Mouse (Mus musculus) stomach, embryonic 16.5 days (tissue): ENCODE measurements around the gene Chpf2. TPM values are rescaled to one million over a fixed set of nuclear protein-coding genes. Genes with fewer than 3 reads are reported as not detected.
A peak's percentile ranks its signal among the peaks of the same experiment; 100 is the strongest.

Experiments used
- ATAC-seq: fragments of 200-750 bp; cut with Nextera tagmentation; 2 replicates; pipeline ENCODE4 v1.8.0; 2017; ENCODE audit warnings: moderate number of reproducible peaks, moderate TSS enrichment; ENCODE audit not compliant: insufficient read depth, low FRiP score
- H3K27ac ChIP-seq: fragments of 300-500 bp; sonication (generic); 2 replicates; pipeline ENCODE4 v1.5.1; 2014; ENCODE audit warnings: low read length
- H3K27me3 ChIP-seq: fragments of 300-500 bp; sonication (generic); 2 replicates; pipeline ENCODE4 v1.6.1; 2014; ENCODE audit warnings: low read length, control low read depth, mixed read lengths; ENCODE audit not compliant: control insufficient read depth, insufficient read depth
- H3K36me3 ChIP-seq: fragments of 300-500 bp; sonication (generic); 2 replicates; pipeline ENCODE4 v1.6.1; 2014; ENCODE audit warnings: low read length; ENCODE audit not compliant: control insufficient read depth, insufficient read depth
- H3K4me1 ChIP-seq: fragments of 300-500 bp; sonication (generic); 2 replicates; pipeline ENCODE4 v1.6.1; 2014; ENCODE audit warnings: low read length, control low read depth, mixed read lengths; ENCODE audit not compliant: control insufficient read depth, insufficient read depth
- H3K4me2 ChIP-seq: fragments of 300-500 bp; sonication (generic); 2 replicates; pipeline ENCODE4 v1.6.1; 2014; ENCODE audit warnings: low read depth, low read length, mixed read lengths
- H3K4me3 ChIP-seq: fragments of 300-500 bp; sonication (generic); replicated peaks from 2 replicates; pipeline ENCODE4 v1.5.1; 2014; ENCODE audit warnings: mild to moderate bottlenecking, low read length
- H3K9ac ChIP-seq: fragments of 300-500 bp; sonication (generic); 2 replicates; pipeline ENCODE4 v1.6.1; 2014; ENCODE audit warnings: low read length
- H3K9me3 ChIP-seq: fragments of 300-500 bp; sonication (generic); replicated peaks from 2 replicates; pipeline ENCODE4 v1.6.1; 2016; ENCODE audit warnings: low read length, control low read depth; ENCODE audit not compliant: control insufficient read depth
- WGBS: fragments of 180-500 bp; shearing (Covaris S2); extraction: QIAGEN DNeasy Blood & Tissue Kit; methylation state at CpG from one replicate; pipeline ENCODE4 v1.1.7; 2014; 5-methylcytosine and 5-hydroxymethylcytosine counted together
- polyA plus RNA-seq: library from polyadenylated mRNA; unstranded; fragments of >200 nt; fragmentation: Nextera tagmentation; extraction: Ambion mirVana; gene quantifications from 2 replicates; pipeline ENCODE4 v1.2.1, GENCODE M21; 2015

Chpf2 gene
- polyA plus RNA-seq, 1 experiment from 2014 or later, result 21.8 TPM

DNA sequence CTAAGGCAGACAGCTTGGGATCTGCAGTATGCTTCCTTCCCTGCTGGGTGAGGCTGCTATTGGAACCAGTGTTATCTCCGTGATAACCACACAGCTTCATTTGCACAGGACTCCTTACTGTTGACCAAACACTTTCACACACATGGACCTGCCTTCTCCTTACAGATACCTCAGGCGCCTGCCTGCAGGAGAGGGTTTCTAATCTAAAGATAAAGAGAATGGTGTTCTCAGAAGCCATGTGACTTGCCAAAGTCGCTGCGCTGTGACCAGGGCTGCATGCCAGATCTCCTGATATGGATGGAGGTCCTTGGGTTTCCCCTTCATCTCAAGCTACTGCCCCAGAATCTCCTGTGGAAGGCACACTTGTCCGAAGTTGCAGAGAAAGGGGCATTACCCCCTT lies 22.8 kb downstream of the Chpf2 start:
- no peaks in the 10 kb centered on the region for H3K27me3 ChIP-seq
- WGBS, result 24% methylated on average over 5 of the region's 5 CpGs
- no peaks in the 10 kb centered on the region for H3K9me3 ChIP-seq
- no peak overlapping the region for H3K9ac ChIP-seq
- H3K36me3 ChIP-seq, result no peaks in the 10 kb centered on the region
- no peak for ATAC-seq
- peaks cover 18% of the 10 kb centered on the region for H3K4me1 ChIP-seq
- no peak overlapping the region for H3K4me2 ChIP-seq
- no peak overlapping the region for H3K27ac ChIP-seq
- H3K4me3 ChIP-seq, result no peak overlapping the region

DNA sequence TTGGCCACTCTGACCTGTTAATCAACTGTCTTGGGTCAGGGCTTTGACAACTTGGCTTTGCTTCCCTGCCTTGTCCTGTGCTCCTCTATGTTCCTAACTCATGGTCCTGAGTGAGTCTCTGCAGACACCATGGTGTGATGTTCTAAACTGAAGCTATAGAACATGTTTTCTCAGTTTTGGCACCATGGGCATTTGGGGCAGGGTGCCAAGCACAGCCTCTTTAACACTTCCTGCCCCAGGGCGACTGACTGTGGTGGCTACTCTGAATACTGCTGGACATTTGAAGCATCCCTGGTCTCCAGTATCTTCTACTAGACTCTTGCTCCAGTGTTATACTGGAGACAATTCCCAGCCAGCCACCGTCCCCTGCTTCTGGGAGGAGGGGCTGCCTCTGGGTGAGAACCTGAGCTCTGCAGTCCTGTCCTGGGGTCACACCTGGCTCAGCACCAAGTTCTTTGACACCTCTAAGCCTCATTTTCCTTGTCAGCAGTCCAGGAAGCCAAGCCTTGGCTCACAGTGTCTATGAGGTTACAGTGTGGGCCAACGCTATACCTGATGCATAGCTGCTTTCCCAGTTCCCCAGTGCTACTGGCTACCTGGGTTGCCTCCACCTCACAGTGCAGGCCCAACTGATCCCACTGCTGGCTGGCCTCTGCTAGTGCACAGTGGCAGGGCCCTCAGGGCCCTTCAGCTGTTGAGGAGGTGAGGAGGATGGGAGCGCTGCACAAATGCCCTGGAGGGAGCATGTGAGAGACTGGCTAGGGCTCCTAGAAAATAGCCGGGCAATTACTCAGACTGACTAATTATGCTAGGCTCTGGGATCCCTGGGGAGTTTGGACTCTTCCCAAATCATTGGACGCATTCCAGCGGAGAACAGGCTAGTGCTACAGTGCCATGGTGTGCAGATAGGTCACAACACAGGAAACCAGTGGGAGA lies 25.1 kb downstream of the Chpf2 start:
- no peak overlapping the region for H3K4me2 ChIP-seq
- peaks cover 2% of the 10 kb centered on the region for H3K4me1 ChIP-seq
- H3K4me3 ChIP-seq, result no peak overlapping the region
- 54% methylated on average over 7 of the region's 7 CpGs for WGBS
- no peaks in the 10 kb centered on the region for H3K27me3 ChIP-seq
- no peaks in the 10 kb centered on the region for H3K9me3 ChIP-seq
- H3K9ac ChIP-seq, result no peak overlapping the region
- H3K36me3 ChIP-seq, result no peaks in the 10 kb centered on the region
- no peak overlapping the region for H3K27ac ChIP-seq
- peak; percentile 9; the same call in 1 of the 2 replicates for ATAC-seq

DNA sequence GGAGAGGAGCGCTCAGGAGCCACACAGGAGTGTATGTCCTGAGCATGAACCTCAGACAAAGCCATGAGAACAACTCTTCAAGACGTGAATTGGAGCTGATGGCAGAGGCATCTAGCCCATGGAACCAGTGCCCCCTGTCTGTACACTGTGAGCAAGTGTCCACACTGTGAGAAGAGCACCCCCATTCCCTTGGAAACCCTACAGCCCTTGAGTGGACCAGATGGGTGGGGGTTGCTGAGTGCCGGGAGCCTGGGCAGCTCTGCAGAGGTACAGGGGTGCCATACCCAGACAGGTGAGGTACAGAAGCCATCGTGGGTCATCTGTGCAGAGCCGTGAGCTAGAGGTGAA lies 25.7 kb downstream of the Chpf2 start:
- Histone ChIP-seq H3K4me3 (no peak overlapping the region), H3K27me3 (no peaks in the 10 kb centered on the region), H3K36me3 (no peaks in the 10 kb centered on the region), H3K4me1 (no peaks in the 10 kb centered on the region), H3K9ac (no peak overlapping the region), H3K9me3 (no peaks in the 10 kb centered on the region), H3K27ac (no peak overlapping the region), H3K4me2 (no peak overlapping the region)
- ATAC-seq, result peak; percentile 25; the same call in 1 of the 2 replicates
- 75% methylated on average over 5 of the region's 5 CpGs for whole genome bisulfite sequencing

DNA sequence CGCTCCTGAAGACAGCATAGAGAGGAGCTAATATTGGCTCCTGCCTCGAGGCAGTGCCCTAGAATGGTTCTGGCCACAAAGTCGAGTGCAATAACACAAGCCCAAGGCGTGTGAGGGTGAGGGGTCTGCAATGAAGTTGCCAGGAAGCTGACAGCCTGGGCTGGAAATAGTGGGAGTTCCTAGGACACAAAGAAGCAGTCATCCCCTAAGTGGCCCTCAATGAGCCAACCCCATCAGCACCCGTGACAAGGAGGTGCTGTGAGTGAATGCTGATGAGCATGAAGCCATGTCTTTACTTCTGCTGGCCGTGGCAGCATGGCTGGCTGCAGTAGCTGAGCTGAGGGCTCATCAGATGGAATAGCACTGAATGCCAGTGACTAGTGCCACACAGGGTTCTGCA lies 28.6 kb downstream of the Chpf2 start:
- ATAC-seq, result no peak
- 70% methylated on average over 6 of the region's 6 CpGs for WGBS
- Histone ChIP-seq H3K4me3 (no peak overlapping the region), H3K27ac (no peak overlapping the region), H3K4me2 (no peak overlapping the region), H3K4me1 (no peaks in the 10 kb centered on the region), H3K27me3 (no peaks in the 10 kb centered on the region), H3K9me3 (no peaks in the 10 kb centered on the region), H3K36me3 (no peaks in the 10 kb centered on the region), H3K9ac (no peak overlapping the region)

DNA sequence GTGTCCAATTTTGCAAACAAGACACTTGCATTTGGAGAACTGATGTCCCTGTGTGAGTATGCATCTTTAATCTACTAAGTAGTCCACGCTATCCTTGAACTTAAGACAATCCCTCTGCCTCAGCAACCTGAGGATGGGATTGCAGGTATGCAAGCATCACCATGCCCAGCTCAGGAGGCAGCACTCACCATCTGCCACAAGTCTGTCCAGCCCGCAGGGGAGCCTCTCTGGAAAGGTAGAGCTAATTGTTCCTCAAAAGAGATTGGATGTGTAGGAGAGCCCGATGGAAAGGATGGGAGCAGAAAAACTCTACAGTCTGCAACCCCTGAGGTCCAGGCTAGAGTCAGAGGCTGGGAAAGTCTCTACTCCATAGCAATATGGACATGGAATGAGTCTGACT lies 32.4 kb downstream of the Chpf2 start:
- no peak overlapping the region for H3K27ac ChIP-seq
- no peak overlapping the region for H3K9ac ChIP-seq
- no peak for ATAC-seq
- H3K4me2 ChIP-seq, result no peak overlapping the region
- WGBS, result 83% methylated on average over 3 of the region's 3 CpGs
- H3K36me3 ChIP-seq, result no peaks in the 10 kb centered on the region
- H3K4me3 ChIP-seq, result no peak overlapping the region
- H3K9me3 ChIP-seq, result no peaks in the 10 kb centered on the region
- H3K27me3 ChIP-seq, result peaks cover 9% of the 10 kb centered on the region
- no peaks in the 10 kb centered on the region for H3K4me1 ChIP-seq

DNA sequence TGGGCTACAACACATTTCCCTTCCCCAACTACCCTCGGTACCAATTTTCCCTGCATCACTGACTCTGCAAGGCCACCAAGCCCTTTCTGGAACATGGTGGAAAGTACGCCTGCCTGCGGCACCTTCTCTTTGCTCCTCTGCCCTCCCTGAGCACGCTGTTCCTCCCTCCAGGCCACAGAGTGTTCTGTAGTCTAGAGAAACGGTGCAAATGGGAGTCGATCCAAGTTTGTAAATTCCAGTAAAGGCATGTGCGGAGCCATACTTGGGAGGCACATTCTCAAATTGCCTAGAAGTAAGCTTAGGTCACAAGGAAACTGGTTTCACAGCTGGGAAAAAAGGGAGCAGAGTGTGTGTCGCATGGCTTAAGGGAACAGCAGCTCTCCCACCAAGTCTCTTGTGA lies 33.6 kb downstream of the Chpf2 start:
- no peak for ATAC-seq
- H3K4me1 ChIP-seq, result 0 out of 2 replicates have a peak, but pooled peaks cover 5% of the 10 kb centered on the region
- H3K9me3 ChIP-seq, result no peaks in the 10 kb centered on the region
- H3K27ac ChIP-seq, result no peak overlapping the region
- WGBS, result 44% methylated on average over 8 of the region's 8 CpGs
- no peak overlapping the region for H3K4me3 ChIP-seq
- H3K36me3 ChIP-seq, result no peaks in the 10 kb centered on the region
- no peak overlapping the region for H3K4me2 ChIP-seq
- H3K9ac ChIP-seq, result no peak overlapping the region
- peaks cover 15% of the 10 kb centered on the region for H3K27me3 ChIP-seq

DNA sequence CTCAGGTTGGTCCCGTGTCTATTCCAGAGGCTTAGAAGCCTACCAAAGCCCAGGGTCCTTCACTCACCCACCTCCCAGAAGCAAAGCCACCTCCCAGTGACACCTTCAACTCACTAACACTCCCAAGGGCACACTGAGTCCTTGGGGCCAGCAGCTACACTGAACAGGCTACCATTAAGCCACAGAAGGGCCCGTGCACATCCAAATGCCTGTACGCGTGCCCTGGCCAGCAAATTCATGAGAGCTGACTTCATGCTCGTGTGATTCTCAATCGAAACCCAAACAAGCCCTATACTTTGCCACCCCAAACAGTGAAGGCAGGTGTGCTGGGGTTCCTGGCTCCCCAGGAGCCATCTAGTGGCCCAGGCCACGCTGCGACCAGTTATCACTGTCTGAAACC lies 34.1 kb downstream of the Chpf2 start:
- H3K27me3 ChIP-seq, result peaks cover 15% of the 10 kb centered on the region
- H3K9me3 ChIP-seq, result no peaks in the 10 kb centered on the region
- no peak overlapping the region for H3K4me3 ChIP-seq
- H3K4me2 ChIP-seq, result no peak overlapping the region
- 0 out of 2 replicates have a peak, but pooled peaks cover 5% of the 10 kb centered on the region for H3K4me1 ChIP-seq
- WGBS, result 69% methylated on average over 8 of the region's 8 CpGs
- no peak overlapping the region for H3K9ac ChIP-seq
- no peaks in the 10 kb centered on the region for H3K36me3 ChIP-seq
- no peak overlapping the region for H3K27ac ChIP-seq
- ATAC-seq, result no peak

DNA sequence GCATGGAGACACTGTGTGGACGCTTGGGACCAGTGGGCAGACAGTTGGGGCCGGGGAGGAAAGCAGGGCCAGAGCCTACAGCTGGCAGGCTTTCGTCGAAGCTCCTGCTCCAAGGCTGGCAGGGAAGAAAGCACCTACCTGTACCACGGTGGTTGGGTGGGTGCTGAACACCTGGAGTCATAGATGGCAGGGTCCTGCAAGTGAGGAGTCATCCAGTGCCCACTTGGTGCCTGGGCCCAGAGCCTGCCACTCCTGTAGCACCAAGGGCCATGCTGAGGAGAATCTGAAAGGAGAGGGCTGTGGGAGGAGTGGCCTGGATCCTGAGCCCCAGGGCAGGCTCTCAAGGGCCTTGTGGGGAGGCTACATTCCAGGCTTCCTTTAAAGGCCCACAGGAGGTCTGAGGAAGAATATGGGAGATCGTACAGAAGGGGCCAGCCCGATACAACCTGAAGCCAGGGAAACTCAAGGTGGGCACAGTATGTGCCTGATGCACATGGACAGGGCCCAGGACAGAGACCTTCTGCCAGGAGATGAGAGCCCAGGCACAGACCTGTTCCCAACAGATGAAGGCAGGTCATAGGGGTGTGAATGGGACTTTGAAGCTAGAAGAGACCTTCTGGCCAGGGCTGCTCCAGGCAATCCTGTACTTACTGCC lies 36.0 kb downstream of the Chpf2 start:
- peaks cover 15% of the 10 kb centered on the region for H3K27me3 ChIP-seq
- no peak overlapping the region for H3K9ac ChIP-seq
- no peak for ATAC-seq
- no peak overlapping the region for H3K4me3 ChIP-seq
- H3K9me3 ChIP-seq, result no peaks in the 10 kb centered on the region
- no peak overlapping the region for H3K27ac ChIP-seq
- no peaks in the 10 kb centered on the region for H3K36me3 ChIP-seq
- 0 out of 2 replicates have a peak, but pooled peaks cover 5% of the 10 kb centered on the region for H3K4me1 ChIP-seq
- 72% methylated on average over 7 of the region's 7 CpGs for WGBS
- no peak overlapping the region for H3K4me2 ChIP-seq
